Mouse (Mus musculus) natural killer cell, adult 2 months (primary cell): ENCODE results near the gene Fgd6.
A peak's percentile ranks its signal among the peaks of the same experiment; 100 is the strongest.

Experiments
- DNase-seq, 2 experiments: peaks; one replicate each; pipeline ENCODE4 v3.0.0; 2022; ENCODE audit warnings: low spot score in 2 of 2

Fgd6 gene

GRCm38 (mm10) chr10:94138890-94139482 is 103.2 kb downstream of the Fgd6 start:
- DNase-seq = no peak

- DNase-seq = no peak
These were observed 104.6 kb downstream of the Fgd6 start for GRCm38 (mm10) chr10:94140227-94140931.

DNA sequence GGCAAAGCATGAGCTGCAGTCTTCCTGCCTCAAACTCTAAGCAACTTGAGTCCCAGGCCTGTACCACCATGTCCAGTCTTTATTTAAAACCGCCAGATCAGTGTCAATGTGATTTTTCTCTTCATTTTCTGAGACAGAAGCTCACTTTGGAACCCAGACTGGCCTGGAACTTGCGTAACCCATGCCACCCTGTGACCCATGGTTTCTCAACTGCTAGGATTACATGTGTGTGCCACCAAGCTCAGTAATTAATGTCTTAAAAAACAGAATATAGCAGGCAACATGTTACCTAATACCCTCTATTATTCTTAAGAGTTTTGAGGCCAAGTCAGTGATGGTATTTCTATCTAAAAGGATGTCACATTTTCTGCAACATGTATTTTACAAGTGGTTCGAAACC is 106.6 kb downstream of the Fgd6 start:
- no peak for DNase-seq

DNA sequence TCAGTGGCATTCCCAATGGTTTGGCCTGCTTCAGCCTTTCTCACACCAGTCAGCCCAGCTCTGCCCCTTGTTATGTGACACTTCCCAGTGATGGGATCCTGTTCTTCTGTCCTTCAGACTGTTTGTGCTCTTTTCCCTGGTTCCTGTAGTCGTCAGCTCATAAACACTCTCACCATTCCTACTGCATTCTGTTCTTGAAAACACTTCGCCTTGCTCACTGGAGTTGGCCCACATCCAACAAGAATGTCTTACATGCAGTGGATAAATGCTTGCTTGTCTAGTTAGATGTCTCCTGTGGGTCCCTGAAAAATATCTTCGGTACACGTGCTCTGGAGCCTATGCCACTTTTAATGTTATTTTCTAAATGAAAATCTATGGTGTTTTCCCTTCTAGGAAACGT is 108.8 kb downstream of the Fgd6 start:
- no peak for DNase-seq

- DNase-seq = no peak
These were observed 111.6 kb downstream of the Fgd6 start for GRCm38 (mm10) chr10:94147391-94147755.

DNA sequence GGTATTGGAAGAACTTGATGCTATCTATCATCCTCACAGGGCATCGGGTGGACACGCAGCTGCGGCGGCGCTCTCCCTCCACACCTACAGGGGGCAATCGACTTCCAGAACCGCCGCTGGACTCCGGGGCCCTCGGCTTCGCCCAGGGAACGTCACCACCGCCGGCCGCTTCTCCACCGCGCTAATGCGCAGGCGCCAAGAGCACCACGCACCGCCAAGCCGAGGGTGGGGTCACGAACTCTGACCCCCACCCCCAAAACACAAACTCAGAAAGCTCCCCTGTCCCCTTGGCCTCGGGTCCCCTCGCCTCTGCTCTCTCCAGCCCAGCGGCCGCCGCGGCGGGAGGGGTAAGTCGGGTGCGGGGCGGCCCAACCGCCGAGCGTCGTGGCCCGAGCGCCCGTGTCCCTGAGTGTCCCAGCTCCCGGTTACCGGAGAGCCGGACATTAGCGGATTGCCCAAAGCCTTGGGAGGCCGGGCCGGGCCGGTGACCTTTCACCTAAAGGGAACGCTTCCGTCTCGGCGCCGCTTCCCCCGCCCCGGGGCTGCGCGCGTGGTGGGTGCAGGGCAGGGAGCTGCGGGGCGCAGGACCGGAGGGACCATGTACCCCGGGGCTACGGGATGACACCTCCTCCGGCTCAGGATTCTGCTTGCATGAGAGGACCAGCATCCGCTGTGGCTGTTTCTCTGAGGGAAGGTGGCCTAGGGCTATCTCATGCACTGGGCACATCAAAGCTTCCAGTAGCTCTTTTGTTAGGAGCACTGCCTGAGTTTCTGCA is 112.1 kb downstream of the Fgd6 start, which contains the start of gene Nr2c1:
Gene Nr2c1, plus strand, starts transcription at position 268 of the 776 bp plus-strand sequence.
- peak; percentile 71 to 73 for DNase-seq

- DNase-seq = no peak
These were observed 115.7 kb downstream of the Fgd6 start for GRCm38 (mm10) chr10:94151488-94151887.

DNA sequence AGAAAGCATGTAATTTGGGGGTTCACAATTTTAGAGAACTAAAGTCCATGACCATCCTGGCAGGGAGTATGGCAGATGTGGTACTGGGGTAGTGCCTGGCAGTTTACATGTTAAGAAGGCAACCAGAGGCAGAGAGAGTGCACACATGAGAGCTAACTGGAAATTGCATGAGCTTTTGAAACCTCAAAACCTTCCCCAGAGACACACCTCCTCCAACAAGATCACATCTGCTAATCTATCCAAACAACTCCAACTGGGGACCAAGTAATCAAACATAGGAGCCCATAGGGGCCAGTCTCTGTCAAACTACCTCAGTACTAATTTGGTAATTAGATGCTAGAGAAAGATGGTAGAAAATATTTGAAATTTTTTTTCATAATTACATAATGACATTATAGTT is 118.0 kb downstream of the Fgd6 start:
- DNase-seq = no peak

DNA sequence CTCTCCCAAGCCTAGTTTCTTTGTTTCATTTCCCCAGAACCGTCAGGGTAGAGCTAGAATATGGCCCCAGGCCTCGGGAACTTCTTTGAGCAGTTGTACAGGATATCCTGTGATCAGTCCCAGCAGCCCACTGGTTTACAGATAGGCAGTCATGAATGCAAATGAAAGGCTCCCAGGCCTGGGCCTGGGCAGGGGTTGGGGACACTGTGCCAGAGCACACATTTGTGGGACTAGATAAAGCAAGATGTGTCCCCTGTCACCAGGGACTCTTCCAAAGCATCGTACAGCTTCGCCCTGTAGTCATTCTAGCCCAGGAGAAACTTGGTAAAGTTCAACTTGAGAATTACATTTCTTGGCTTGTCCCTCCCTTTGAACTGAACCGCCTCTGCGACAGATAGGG is 123.2 kb downstream of the Fgd6 start:
- no peak for DNase-seq

DNA sequence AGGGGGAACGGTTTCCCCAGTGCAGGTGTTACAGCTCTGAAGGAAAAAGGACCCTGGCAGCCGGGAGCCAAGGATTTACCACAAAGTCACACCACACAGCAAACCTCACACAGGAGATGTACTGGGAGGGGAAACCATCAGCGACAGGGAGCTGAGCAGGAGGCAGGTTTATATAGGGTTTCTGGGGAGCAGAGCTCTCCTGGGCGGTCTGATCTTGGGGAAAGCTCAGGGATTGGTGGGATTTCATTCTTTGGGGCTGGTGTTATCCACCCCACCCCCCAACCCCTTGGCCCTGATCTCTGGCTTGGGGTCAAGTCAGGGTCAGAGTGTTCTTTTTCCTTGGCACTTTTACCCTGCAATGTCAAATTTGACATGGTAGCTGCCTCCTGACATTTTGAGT is 123.6 kb downstream of the Fgd6 start:
- no peak for DNase-seq

GRCm38 (mm10) chr10:94161051-94161765 is 125.4 kb downstream of the Fgd6 start:
- no peak for DNase-seq

- no peak for DNase-seq
These were observed 126.2 kb downstream of the Fgd6 start for GRCm38 (mm10) chr10:94162031-94162430.

DNA sequence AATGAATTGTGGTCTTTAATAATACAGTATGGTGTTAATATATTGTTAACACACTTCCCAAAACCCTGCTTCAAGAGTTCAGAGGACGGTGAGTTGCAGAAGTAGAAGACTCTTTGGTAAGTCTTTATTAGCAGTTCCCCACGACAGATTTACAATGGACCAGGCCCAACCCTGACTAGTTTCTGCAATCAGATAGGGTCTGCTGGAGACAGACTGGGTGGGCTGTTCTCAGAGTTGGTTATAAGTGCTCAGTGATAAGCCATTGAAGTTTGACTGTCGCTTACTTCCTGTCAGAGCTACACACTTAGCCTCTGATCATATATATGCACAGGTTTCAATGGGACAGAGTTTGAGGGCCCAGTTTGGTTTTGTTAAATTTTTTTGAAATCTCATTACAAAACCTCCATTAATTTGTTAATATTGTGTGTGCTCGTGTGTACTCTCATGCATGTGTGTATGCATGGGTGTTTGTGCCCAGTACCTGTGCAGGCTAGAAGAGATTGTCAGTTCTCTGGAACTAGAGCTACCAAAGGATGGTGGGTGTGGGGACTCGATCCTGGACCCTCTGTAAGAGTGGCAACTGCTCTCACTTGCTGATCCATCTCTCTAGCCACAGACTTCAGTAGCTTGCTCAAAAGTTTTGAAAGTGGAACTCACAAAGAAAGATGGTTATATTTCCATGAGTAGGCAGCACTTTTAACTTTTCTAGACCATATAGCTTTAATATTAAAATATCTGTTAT is 128.5 kb downstream of the Fgd6 start:
- no peak for DNase-seq

GRCm38 (mm10) chr10:94165426-94165825 is 129.6 kb downstream of the Fgd6 start:
- DNase-seq = no peak

DNA sequence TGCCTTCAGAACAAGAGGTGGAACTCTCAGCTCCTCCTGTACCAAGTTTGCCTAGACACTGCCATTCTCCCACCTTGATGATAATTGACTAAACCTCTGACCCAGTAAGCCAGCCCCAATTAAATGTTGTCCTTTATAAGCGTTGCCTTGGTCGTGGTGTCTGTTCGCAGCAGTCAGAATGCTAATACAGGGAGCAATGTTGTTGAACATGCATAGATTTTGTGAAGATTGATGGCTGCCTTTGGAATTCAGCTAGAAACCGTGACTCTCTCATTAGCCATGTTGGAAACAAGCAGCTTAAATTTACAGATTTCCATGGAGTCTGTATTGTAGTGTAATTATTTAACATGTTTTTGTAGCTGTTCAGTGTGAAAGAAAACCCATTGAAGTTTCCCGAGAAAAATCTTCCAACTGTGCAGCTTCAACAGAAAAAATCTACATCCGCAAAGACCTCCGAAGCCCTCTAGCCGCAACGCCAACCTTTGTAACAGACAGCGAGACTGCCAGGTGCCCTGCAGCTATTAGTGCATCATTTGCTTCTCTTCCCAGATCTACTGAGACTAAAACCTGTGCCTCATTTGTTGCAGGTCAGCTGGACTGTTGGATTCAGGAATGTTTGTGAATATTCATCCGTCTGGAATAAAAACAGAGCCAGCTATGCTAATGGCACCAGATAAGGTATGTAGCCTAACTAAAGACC is 131.4 kb downstream of the Fgd6 start:
- DNase-seq = no peak

- DNase-seq = no peak
These were observed 135.8 kb downstream of the Fgd6 start for GRCm38 (mm10) chr10:94171440-94172130.

DNA sequence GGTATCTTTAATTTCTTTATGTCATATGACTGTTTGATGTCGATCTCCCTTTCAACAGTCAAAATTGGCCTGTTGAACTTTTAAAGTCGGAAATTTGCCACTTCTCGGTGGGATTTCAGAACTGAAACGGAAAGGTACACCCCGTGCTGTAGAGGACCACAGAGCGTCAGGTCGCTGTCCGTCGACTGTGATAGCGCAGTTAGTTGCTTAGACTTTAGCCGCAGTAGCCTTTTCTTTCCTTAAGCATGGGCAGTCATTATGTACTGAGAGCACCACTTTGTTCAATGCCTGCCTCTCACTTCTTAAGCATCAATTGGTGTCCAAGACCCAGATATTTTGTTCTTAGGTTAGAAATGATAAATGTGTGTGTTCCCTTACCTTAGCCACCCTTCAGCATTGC is 136.3 kb downstream of the Fgd6 start:
- DNase-seq = no peak

GRCm38 (mm10) chr10:94172706-94173105 is 136.9 kb downstream of the Fgd6 start:
- no peak for DNase-seq

- DNase-seq = no peak
These were observed 138.9 kb downstream of the Fgd6 start for GRCm38 (mm10) chr10:94174652-94175051.

DNA sequence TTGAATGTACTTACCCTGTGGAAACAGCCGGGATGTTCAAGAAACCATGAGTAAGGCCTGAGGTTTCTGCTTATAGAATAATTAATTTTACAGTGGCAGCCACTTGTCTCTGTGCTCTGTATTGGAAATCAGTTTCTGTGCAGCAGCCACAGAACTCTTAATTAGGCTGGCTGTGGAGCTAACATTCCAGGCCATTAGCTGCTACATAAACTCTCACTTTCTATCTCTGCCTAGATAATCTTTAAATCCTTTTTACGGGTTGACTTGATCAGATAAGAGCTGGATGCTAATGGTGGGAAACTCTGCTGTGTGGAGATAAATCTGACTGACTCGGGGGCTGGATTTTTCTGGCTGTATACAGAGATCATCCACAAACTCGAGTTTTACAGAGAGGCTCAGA is 147.4 kb downstream of the Fgd6 start:
- DNase-seq = no peak
